Mouse (Mus musculus): ENCODE measurements around the gene Rpap2. TPM values are rescaled to one million over a fixed set of nuclear protein-coding genes. Genes with fewer than 3 reads are reported as not detected.

Gene Rpap2
- total RNA-seq, 2 experiments from 2014 or later: 10.3 to 11.3 TPM

GRCm38 (mm10) chr5:107687161-107687560 is 90.0 kb downstream of the Rpap2 start:
- DNase-seq: no peak

DNA sequence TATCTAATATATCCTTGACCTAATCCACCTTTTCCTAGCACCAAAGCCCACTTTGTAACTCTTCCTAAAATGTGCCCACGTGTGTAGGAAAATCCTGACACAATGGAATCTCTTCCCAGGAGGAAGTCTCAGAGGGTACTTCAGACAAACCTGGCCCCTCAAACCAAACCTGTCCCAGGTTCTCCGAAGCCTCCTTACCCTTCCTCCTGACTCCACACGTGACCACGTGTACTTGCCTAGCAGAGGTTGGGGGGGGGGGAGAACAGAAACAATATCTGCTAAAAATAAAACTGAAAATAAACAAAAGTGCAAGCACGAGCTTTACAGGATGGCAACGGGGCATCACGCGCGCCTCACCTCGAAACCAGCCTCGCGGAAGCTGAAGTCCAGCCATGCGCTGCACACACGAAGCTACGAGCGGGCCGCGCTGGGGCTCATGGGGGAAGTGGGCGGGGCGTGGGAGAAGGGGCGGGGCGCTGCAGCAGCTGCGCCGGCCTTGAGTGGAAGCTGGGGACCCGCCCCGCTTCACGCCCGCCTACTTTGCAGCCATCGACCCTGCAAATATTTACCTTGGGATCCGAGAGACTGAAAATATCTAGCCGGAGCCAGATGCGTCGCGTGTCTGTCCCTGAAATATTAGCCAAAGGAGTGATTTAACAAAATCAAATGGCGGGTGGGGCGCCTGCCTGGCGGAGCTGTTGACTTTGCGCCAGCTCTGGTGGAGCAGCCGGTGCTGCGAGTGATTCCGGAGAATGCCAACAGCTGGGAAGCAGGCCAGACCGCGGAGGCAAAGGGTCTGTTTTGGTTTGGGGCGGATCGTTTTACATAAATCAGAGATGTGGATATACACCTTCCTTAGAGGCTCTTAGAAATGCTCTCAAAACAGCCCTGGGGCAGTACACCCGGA is 90.7 kb downstream of the Rpap2 start:
- peak; percentile 53 for DNase-seq

DNA sequence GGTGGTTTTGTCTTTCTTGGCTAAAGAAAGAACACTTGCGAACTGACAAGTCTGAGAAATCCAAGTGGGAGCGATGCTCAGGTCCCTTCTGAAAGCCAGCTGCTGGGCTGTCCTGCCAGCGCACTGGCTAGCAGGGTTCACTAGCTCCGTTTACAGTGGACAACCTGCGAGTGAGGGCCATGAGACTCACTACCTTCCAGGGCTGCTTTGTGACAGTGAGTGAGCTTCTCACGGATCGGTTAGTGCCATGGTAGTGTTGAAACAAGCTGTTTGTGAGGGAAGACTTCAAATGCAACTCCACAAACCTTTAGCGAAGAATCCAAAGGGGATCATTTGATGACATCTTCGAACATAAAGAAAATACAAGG is 91.3 kb downstream of the Rpap2 start:
- no peak for DNase-seq

DNA sequence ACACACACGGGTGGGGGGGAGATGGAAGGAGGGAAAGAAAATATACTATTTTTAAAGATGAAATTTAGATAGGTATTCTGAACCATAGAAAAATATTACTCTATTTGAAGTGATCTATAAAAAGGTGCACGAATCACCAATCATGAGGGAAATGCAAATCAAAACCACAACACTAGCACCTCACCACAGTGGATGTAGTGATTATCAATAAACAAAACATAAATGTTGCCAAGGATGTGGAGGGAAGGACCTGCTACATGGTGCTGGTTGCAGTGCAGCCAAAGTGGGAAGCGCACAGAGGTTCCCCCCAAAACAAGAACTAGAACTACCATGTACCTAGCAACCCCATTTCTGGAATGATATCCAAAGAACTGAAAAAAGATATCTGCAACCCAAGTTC is 97.8 kb downstream of the Rpap2 start:
- no peak for DNase-seq

DNA sequence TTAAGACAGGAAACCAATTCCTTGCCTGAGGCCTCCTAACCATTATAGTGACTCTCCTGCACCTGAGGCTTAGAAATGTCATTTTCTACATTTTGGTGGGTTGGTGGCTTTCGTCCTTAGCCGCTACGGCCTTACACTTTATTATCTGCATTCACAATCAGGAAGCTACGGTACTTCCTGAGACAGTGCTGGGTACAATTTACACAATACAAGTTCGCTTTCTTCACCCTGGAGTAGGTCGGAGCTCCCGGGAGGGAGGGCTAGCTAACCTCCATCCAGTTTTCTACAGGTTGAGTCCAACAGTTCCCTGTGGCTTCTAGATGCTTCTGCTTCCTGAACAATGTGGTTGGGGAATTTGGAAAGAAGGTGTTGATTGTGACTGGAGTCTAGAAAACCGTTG is 101.7 kb downstream of the Rpap2 start:
- DNase-seq: no peak

DNA sequence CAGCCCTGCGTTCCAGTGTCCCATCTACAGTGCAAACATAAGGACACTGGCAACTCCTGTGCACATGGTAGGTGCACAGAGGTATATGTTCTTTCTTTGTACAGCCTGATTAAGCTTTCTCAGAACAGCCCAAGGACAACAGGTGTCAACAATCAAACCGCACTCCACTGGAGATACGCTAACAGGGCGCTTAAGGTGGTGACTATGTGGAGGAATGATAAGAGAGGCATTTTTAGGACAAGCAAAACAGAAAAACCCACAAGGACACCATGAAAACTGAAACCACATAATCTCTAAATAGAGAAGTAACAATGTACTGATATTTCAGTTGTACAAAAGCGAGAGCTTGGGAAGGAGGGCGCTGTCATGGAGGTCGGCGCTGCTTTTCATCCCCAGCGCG is 103.7 kb downstream of the Rpap2 start:
- no peak for DNase-seq

- no peak for DNase-seq
Observed at GRCm38 (mm10) chr5:107701658-107702057, 104.5 kb downstream of the Rpap2 start.

DNA sequence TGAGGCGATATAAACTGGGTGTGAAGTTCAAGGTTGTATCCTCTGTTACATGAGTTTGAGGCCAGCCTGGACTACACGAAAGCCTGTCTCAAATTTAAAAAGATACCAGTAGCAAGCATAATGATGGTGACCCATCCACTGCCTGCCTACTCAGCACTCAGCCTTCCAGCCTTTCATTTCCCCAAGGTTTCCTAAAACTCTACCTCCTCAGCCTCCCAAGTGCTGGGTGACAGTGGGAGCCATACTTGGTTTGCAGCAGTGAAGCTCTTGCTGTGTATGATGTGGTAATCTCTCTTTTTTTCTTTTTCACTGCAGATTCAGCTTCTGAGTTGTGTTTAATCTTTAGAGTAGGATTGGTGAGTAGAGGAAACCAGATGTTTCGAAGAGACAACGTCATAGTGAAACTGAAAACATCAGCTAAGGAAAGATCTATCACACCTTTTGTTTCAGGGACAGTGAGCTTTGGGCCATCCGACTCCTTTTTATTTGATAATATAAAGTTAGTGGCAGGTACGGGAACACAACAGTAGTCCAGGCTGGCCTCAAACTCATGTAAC is 106.1 kb downstream of the Rpap2 start:
- DNase-seq: no peak

- no peak for DNase-seq
Observed at GRCm38 (mm10) chr5:107705756-107706155, 108.6 kb downstream of the Rpap2 start.

DNA sequence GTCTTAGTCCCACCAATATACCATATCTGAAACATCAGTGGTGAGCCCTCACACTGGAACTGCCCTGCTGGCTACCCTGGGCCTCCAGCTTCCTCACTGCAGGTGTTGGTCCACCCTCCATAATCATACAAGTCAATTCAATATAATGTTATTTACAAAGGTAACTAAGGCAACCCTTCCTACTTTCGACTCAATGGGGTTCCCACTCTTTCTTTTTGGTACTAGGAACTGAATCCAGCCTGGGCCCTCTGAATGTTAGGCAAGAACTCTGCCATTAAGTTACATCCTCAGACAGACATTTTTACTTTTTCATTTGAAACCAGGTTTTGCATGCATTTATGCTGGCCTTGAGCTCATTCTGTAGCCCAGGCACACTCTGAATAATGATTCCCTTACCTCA is 109.1 kb downstream of the Rpap2 start:
- no peak for DNase-seq

GRCm38 (mm10) chr5:107708124-107708797 is 111.1 kb downstream of the Rpap2 start:
- DNase-seq: no peak

Other genes starting within 250 kb of the Rpap2 start
- gene Ephx4, start 194.6 kb upstream of the Rpap2 start, total RNA-seq (2021): under 1 TPM; 0.64 to 0.75 TPM
- not detected for gene Lpcat2b, start 165.8 kb upstream of the Rpap2 start, total RNA-seq (2021)
- gene Btbd8, start 159.4 kb upstream of the Rpap2 start, total RNA-seq (2021): 10 to 100 TPM in 1 of 2 experiments, 1 to 10 TPM in 1; 8.7 to 10.8 TPM
- gene Gm42669, start 89.8 kb upstream of the Rpap2 start, total RNA-seq (2021): not detected
- not detected for gene 1700028K03Rik, start 62.7 kb upstream of the Rpap2 start, total RNA-seq (2021)
- 1 to 10 TPM; 5.3 to 5.8 TPM for gene Glmn, start 515 bp downstream of the Rpap2 start, total RNA-seq (2021)
- gene Gfi1, start 128.7 kb downstream of the Rpap2 start, total RNA-seq (2021): under 1 TPM in 1 of 2 experiments, not detected in 1; 0.29 TPM
- gene Ube2d2b, start 232.7 kb downstream of the Rpap2 start, total RNA-seq (2021): not detected